Mouse (Mus musculus): Measurements from ENCODE around the gene Ern1.
"Not testable (repeated sequence)": the region's sequence is repeated elsewhere in the genome, so short reads cannot be mapped to it uniquely, and the experiment has no call there.

Ern1 gene

DNA sequence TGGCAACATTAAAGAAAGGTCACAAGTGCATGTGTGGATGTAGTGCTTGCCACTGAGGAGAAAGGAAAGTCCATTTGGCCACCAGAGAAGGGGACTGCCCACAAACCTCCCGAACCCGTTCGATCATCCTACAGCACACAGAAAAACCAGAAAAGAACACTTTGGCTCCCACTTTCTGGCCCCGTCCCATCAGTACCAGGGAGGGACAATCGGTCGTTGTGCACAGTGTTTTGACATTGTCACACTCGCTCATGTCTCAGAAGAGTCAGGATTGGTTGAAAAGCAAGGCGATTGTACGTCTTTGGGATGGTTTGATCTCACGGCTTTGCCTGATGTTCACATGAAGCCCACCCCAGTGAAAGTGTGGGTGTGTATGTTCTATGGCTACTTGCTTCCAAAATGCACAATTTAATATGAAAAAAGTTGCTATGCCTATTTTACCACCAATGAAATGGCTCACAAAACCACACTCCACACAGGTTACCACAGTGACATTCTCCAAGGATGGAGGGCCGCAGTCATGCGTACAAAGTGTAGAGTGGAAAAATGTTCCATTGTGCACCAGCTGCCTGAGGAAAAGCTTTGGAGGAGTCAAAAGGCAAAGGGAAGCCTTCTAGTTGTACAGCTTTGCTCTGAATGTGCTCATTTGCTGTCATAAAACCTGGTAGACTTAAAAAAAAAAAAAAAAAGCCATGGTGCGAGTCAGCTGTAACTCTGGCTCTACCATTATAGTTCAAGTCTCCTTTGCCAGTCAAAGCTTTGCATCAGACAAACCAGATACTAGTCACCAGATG, 15.2 kb upstream of the Ern1 start:
- no peak for DNase-seq

DNA sequence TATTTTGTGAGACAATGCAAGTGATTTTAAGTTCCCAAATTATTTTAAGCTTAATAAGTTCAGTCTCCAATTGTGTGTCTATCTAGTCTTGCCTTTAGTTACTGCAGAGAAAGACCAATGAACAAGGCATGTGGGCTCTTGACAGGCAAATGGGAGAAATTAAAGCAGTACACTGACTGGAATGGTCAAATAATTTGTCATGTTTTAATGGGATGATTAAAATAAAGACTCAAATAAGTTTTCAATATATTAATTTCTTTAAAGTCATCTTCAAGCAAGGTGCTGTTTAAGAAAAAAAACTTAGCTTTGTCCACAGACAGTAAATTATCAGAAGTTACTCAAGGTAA, 14.5 kb upstream of the Ern1 start:
- no peak for DNase-seq

DNA sequence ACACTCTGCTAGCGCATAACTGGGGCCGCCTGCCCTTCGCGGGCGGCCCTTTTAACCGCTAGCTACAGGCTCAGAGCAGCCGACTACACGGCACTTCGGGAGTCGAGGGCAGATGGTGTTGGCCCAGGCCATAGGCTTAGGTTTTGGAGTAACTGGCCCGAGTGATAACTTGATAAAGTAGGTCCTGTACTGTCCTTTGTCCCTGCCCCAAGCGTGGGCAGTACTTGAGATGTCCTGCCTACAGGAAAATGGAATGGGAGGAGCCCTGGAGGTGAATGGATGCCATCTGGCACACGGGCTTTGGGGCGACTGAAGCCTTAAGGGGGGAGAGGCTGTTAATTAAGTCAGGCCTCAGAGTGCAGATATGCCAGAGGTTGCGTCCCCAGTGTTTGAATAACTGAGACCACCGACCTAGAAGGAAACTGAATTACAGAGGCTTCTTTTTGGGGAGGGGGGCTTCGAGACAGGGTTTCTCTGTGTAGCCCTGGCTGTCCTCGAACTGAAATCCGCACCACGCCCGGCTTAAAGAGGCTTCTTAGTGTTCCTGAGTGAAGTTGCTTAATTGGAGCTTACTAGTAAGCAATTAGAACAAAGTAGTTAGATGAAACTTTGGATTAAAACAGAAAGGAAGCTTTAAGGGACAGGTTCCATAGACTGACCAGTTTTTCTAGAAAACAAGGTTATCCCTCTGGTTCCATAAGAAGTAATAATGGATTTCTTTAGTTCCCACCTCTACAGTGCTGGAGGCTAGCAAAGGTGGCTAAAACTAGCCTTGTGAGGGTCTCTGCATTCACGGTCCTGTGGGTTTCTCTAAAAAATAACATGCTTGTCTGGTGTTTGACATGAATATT, 13.9 kb upstream of the Ern1 start:
- DNase-seq: peak; percentile 52

DNA sequence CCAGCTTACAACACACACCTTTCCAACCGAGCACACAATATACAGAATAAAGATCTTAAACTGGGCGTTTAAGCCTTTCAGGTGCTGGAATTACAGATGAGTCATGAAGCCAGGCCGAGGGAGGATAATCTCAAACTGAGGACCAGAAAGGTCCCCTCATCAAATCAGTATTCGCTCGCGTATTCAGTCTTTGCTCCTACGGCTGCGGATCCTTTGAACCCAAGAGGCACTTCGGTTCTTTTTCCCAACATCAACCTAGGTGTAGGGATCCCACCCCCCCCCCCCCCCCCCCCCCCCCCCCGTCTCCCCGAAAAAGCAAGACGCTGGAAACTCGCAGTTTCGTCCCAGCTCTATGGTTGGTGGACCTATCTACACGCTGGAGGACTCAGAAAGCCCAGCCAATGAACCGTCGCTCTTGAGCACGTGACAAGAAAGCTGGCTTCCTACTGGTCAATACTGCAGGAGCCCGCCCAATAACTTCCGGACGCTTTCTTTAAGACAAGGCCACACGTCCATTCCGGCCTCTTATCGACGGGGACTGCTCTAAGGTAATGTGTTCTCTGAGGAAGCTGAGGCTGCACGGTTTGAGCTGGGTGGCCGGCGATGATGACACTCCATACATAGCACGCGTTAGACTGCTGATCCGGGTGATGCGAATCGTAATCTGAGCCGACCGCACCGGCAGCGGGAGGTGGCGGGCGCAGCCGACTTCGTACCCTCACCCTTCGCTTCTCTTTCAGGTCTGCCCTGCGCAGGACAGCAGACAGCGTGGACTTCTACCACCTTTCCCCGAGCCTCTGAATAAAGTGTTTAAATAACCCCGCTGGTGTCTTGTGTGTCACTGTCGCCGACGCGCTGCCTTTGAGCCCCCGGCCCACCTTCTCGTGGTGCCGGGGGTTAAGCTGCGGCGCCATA, 13.0 kb upstream of the Ern1 start:
- DNase-seq: peak; percentile 92

DNA sequence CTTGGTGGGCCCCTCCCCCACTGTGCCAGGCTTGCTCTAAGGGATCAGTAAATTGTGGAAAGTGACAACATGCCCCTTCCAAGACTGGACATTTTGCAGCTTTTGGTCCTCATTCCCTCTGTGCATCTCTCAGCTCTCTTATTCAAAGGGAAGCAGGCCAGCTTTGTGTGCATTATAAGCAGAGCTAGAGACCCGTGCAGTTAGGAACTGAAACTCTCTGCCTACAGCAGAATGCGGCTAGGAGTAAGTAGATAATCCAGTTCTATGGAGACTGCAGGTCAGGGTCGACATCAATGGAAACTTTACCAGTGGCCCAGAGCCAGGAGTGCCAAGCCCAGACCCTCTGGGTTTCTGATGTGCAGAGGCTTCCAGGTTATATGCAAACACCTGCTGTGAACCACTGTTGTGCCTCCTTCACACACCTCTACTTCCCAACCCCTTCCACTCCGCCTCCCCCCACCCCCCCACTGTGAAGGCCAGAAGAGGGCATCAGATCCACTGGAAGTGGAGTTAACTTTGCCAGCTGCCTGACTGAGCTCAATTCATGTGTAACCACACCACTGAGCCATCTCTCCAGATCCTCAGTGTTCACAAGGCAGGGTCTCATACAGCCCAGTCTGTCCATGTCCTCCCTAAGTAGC, 11.2 kb upstream of the Ern1 start:
- DNase-seq: no peak

DNA sequence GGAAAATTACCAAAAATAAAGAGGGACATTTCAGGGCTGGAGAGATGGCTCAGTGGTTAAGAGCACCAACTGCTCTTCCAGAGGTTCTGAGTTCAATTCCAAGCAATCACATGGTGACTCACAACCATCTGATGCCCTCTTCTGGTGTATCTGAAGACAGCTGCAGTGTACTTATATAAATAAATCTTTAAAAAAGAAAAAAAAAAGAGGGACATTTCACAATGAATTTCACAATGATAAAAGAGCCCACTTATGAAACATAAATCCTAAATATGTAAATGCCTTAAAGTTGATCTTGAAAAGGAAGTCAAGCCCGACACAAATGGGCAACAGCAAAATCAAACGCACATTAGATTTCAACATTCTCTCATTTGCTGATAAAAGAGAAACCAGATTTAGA, 10.3 kb upstream of the Ern1 start:
- no peak for DNase-seq

DNA sequence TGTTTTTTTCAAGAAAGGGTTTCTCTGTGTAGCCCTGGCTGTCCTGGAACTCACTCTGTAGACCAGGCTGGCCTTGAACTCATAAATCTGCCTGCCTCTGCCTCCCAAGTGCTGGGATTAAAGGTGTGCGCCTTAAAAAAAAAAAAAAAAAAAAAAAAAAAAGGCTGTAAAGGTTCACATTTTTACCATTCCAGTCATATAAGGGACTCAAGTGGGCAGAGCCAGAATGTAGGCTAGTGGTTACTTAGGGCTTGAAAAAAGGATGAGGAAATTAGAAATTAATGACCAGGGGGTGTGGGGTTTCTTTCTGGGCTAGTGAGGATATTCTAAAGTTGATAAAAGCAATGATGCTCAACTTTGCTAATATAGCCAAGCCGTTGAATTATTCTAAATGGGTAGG, 9.4 kb upstream of the Ern1 start:
- not testable (repeated sequence) for DNase-seq

DNA sequence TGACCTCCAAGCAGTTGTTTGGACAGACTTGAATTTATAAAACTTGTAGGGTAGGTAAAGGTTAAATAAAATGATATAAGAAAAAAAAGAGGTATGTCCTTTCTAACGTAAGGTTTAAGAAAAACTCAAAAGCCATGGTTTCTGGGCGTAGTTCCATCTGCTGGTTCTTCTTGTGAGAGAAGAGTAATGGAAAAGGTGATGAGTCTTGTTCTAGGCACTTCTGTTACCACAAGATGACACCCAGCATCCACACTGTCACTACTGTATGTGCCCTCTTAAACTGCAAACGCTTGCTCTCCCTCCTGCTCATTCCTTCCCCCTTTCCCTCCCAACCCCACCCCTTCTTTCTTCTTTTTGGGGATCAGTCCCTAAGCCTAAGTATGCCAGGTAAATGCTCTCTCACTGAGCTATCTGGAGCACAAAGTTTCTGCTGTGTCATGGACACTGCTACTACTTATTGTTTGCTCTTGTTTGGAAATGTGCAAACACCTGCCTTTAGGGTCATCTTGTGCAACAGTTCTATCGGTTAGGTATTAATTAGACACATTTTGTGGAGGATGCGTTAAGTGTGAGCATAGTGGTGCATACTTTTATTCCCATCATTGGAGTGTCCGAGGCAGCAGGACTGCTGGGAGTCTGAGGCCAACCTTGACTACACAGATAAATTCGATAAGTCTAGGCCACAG, 5.5 kb upstream of the Ern1 start:
- DNase-seq: no peak

DNA sequence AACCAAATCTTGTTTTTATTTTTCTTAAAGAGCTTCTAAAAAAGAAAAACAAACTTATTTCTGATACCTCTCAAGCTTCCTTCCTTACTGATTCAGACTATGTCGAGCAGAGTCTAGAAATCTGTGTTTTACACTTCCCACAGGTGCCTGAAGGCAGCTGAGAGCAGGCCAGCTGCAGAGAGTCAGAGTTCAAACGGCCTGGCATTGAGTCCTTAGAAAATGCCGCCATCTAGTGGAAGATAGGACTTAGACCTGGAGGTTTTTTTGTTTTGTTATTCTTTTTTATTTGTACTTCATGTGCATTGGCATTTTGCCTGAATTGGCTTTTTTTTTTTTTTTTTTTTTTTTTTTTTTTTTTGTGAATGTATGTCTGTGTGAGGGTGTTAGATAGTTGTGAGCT, 3.7 kb upstream of the Ern1 start:
- DNase-seq: peak; percentile 47

DNA sequence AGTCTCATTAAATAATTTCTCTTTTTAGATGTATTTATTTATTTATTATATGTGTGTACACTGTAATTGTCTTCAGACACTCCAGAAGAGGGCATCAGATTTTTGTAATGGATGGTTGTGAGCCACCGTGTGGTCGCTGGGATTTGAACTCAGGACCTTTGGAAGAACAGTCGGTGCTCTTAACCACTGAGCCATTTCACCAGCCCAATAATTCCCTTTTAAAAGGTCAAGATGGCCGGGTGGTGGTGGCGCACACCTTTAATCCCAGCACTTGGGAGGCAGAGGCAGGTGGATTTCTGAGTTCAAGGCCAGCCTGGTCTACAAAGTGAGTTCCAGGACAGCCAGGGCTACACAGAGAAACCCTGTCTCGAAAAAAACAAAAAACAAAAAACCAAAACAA, 2.9 kb upstream of the Ern1 start:
- DNase-seq: not testable (repeated sequence)

DNA sequence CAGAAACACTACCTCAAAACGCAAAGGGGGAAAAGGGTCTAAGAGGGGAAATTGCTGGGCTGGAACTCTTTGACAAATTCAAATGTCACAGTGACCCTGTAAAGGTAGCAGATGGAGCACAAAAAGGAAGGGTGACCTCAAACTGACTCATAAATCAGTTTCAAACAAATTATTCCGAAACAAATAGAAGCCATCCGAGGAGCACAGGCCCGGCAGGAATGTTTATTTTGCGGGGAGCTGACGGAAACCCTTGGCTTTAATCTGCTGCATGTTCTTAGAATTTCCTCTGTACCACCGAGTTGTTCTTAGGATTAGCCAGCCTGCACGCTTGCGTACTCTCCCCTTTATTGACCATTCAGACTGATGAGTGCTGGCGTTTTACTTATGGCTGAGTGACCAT, 2.4 kb upstream of the Ern1 start:
- no peak for DNase-seq

DNA sequence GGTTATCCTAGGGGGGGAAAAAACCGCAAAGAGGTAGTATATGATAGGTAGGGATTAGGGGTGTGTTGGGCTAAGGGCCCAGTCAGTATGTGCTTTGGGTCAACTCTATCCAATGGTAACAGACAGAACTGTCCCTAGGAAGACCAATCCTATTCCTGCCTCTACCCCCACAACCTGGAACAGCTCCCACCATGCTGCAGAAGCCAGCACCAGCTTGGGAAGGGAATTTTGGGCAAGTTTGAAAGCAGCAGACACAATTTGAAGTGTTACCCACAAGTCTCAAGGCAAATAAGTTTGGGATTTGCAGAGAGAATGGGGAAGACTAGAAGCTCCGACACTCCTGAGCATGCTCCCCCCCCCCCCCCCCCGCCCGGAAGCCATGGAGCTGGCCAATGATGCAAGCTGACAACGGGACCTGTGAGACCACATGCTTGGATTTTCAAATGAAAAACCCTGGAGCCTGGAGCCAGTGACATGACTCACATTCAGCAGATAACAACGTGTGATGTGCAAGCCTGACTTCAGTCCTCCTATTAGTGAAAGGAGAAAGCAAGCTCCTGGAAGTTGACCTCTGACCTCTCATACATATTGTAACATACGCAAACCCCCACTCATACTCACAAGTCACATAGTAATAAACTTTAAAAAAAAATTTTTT, 1.5 kb upstream of the Ern1 start:
- no peak for DNase-seq

DNA sequence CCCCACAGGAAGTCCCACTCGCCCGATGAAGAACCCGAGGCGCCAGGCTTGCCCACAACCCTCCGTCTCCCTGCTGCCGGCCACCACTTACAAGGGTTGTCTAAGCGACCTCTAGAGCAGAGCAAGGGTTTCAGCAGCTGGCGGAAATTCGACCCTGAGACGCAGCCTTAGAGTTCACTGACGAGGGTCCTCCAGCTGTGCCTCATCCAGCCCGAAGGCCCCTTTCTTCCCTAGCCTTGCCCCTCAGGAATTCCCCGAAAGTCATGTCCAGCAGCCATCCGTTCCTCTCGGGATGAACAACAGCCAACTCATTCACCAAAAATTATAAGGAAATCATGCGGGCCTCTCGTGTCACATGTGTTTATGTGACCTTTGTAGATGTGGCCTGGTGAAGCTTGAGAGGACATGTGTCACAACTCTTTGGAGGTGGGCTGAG, 492 bp upstream of the Ern1 start:
- no peak for DNase-seq

DNA sequence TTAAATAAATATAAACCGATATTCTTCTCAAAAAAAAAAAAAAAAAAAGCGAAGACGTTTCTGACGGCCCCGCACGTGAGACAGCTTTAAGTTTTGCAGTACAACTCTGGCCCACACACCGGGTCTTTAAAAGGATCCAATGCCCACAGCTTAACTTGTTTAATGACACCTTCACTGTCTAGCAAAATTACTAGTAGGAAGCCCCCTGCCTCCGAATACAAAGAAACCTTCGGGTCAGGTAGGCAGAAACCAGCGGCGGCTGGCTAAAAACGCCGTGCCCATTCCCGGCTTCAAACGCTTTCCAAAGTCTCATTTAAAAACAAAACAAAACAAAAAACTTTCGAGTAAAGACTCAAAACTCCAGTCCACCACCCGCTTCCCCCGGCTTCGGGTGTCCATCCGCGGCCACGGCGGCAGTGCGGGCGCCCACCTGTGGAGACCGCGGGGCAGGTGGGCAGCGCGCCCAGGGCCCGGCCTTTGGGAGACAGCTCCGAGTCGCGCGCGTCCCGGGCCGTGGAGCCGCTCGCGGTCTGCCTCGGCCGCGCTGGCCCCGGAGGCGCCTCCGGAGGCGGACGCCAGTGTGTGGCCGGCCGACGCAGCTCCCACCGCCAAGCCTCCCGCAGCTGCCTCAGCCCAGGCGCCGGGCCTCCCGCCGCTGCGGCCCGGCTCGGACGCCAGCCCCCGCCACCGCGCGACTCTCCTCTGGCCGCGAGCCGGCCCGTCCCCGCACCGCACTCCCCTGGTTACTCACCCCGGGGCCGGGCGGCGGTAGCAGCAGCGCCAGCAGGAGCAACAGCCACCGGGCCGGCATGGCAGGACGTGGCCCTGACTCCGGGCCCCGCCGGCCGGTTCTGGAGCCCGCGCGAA, 553 bp downstream of the Ern1 start:
- peak; percentile 52 for DNase-seq

DNA sequence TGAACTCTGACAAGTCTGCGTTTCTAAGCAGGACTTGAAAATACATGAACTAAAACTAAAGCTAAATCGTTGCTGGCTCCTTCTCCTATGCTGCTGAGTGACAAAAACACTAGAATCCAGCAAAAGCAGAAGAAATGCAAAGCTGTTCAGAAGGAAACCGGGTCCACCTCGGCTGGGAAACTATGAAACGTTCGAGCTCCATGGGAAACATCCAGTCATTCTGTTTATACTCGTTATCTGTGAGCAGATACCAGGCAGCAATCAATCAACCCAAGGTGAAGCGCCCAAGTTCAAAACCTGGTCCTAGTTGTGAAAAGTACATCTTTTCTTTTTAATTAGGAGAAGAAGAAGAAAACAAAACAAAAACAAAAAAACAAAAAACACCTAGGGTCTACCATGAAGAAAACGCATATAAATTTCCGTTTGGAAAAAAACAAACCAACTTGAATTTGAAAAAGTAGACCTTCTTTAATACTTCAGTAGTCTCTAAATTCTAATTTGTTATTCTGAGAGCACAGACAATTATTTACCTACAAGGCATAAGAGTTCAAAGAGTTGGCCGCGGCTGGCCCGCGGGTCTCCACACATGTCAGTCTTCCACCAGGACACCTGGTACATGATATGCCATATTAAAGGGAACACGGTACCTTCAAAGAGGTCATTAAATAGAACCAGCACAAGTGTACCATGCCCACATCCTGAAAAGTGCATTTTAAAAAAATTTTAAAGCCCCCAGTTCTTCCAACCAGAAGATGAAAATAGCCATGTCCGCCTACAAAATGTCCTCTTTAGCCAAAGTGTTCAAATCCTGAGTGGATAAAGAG, 1.4 kb downstream of the Ern1 start:
- no peak for DNase-seq

DNA sequence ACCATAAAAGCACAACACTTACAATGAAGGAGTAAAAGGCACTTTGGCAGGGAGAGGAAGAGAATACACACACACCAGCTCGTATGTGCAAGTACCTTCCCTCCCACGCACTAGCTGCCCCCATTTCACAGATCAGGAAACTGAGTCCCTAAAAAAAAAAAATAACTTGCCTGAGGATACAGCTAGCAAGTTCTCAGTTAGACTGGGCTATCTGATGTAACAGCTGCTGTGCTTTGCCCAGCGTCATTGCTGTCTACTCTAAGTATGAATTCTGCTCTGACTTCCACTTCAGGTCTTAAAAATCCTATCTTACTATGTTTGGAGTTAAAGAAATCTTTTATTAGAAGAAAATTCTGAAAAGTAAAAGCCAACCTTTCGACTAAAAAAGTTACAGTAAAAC, 2.0 kb downstream of the Ern1 start:
- DNase-seq: no peak

DNA sequence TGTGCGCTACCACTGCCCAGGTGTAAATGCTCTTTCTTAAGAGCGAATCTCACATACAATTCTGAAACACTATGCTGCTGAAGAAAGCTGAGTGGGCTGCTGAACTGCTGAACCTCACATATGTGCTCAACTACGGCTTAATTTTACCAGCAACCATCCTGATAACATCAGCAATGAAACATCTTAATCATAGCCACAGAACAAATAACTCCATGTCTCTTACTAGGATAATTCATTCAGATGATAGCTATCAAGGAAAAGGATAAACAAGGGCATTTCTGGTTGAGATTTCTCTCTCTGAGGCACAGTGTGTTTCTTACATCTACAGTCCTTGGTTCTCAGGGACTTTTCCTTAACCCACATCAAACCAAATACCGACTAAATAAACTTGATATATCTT, 2.8 kb downstream of the Ern1 start:
- DNase-seq: no peak

DNA sequence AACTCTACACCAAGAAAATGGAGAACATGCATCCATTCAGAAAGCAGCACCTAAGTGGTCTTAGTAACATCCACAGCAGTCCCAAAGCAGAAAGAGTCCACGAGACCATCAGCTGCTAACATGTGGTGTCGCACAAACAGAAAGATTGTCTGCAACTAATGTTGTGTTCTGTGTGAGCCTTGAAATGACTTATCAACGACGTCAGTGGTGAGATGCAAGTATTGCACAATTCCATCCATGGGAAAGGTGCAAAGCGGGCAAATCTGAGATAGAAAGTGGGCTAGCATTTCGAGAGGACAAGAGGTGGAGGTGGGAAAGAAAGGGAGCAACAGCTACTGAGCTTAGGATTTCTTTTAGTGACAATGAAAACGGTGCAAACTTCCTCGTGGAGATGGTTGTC, 4.8 kb downstream of the Ern1 start:
- DNase-seq: no peak

DNA sequence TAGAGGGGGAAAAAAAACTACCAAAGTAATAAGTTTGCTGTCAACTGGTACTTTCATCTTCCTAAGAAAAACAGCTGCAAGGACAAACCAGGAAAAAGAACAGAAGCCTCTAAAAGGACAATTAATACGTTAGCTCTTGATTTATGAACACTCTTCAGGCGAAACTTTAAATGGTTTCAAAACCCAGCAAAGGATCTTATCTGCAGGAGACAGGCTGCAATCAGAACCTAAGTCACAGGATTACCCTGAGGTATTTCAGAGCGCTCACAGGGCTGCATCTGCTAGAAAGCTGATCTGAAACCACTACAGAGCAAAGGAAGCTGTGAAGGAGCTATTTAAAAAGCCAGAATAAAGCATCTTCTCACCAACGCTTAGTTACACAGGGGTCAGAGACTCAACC, 6.0 kb downstream of the Ern1 start:
- no peak for DNase-seq

DNA sequence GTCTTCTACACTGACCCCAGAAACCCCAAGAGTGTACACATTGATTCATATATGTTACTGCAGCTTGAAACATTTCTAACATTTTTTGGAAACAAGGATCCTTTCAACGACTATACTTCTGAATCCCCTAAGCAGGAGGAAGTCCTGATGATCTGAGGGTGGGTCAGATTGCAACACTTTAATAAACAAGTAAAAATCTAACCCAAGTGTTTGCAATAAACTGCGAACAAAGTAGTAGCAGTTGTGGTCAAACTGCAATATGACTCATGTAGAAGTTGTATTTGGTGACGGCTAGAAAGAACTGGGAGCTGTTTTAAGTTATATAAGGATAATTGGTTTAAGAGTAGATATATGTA, 7.1 kb downstream of the Ern1 start:
- DNase-seq: no peak
